Mouse (Mus musculus) retina, embryonic 14.5 days (tissue): ENCODE measurements around the gene Gtpbp3.

Source experiments
- DNase-seq: peaks from one replicate; pipeline ENCODE4 v3.0.0-alpha.2; 2015; ENCODE audit warnings: low spot score

The Gtpbp3 gene

GRCm38 (mm10) chr8:71497881-71498501 is 10.1 kb downstream of the Gtpbp3 start:
- no peak for DNase-seq

- DNase-seq: no peak
Observed at GRCm38 (mm10) chr8:71498816-71499690, 11.2 kb downstream of the Gtpbp3 start.

- DNase-seq: no peak
Observed at GRCm38 (mm10) chr8:71504349-71504748, 16.4 kb downstream of the Gtpbp3 start.

GRCm38 (mm10) chr8:71505326-71505725 is 17.4 kb downstream of the Gtpbp3 start:
- DNase-seq: no peak

GRCm38 (mm10) chr8:71505979-71506378 is 18.1 kb downstream of the Gtpbp3 start:
- no peak for DNase-seq

GRCm38 (mm10) chr8:71507589-71508104 is 19.7 kb downstream of the Gtpbp3 start:
- peak; percentile 72 for DNase-seq

GRCm38 (mm10) chr8:71509316-71509715 is 21.4 kb downstream of the Gtpbp3 start:
- DNase-seq: no peak

GRCm38 (mm10) chr8:71511644-71512043 is 23.7 kb downstream of the Gtpbp3 start, which contains the start of gene Plvap:
TSS of gene Plvap (minus strand) at chr8:71511752.
- DNase-seq: no peak

GRCm38 (mm10) chr8:71513018-71513754 is 25.3 kb downstream of the Gtpbp3 start:
- DNase-seq: no peak

- DNase-seq: no peak
Observed at GRCm38 (mm10) chr8:71515043-71515442, 27.1 kb downstream of the Gtpbp3 start.

- DNase-seq: no peak
Observed at GRCm38 (mm10) chr8:71516786-71517185, 28.9 kb downstream of the Gtpbp3 start.

- DNase-seq: peak; percentile 63
Observed at GRCm38 (mm10) chr8:71519037-71519825, 31.3 kb downstream of the Gtpbp3 start.

- peak; percentile 96 for DNase-seq
Observed at GRCm38 (mm10) chr8:71521634-71522033, 33.7 kb downstream of the Gtpbp3 start.

- DNase-seq: no peak
Observed at GRCm38 (mm10) chr8:71525226-71526050, 37.5 kb downstream of the Gtpbp3 start, which contains the start of gene Ccdc194. TSS of gene Ccdc194 (minus strand) at chr8:71525711.

GRCm38 (mm10) chr8:71526272-71526671 is 38.4 kb downstream of the Gtpbp3 start:
- peak; percentile 43 for DNase-seq

- peak; percentile 59 for DNase-seq
Observed at GRCm38 (mm10) chr8:71527162-71527870, 39.4 kb downstream of the Gtpbp3 start.

- DNase-seq: no peak
Observed at GRCm38 (mm10) chr8:71528362-71529073, 40.6 kb downstream of the Gtpbp3 start.

GRCm38 (mm10) chr8:71530735-71531467 is 43.0 kb downstream of the Gtpbp3 start:
- DNase-seq: peak; percentile 83
